Mouse (Mus musculus) megakaryocyte, embryonic 14.5 days (primary cell): ENCODE results near the gene Dnajb8.

ENCODE experiments used
- FLI1 ChIP-seq: IDR thresholded peaks from 2 replicates; pipeline ENCODE4 v1.6.1; 2012; ENCODE audit warnings: low read length, inconsistent platforms, mixed read lengths
- GATA1 ChIP-seq: IDR thresholded peaks from 3 replicates; pipeline ENCODE4 v1.6.1; 2012; ENCODE audit warnings: mixed read lengths, low read length, inconsistent platforms, borderline replicate concordance

DNA sequence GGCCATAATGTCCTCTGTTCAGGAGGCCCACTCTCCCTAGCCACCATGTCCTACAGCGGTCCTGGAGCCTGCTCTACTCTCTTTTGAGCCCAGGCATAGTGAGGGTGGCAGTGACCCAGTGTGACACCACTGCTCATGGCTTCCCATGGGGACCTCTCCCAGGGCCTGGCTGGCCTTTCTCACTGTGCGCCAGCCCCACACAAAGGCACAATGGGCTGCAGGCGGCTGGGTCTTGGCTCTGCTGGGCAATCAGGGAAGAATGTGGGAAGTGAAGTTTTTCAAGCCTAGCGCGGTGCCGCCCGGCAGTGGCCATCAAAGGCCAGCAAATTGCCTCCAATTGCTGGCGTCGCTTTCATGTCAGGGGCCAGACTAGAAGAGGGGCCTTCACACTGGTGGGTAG lies 40.1 kb downstream of the Dnajb8 start:
- TF ChIP-seq GATA1: no peak
- no peak for TF ChIP-seq FLI1
